Mouse (Mus musculus): ENCODE data around the gene Ppm1h.

Gene Ppm1h

GRCm38 (mm10) chr10:122991648-122992047, 313.1 kb downstream of the Ppm1h start:
- in situ Hi-C loops (cut with MboI, MseI): no loop called here

- in situ Hi-C loops (cut with MboI, MseI): no loop called here
These were observed 316.0 kb downstream of the Ppm1h start for GRCm38 (mm10) chr10:122994402-122995107.

Measured in T-helper 1 cell (primary cell).